Mouse (Mus musculus) midbrain, embryonic 13.5 days (tissue): ENCODE results near the gene Zbtb42. TPM values are rescaled to one million over a fixed set of nuclear protein-coding genes. Genes with fewer than 3 reads are reported as not detected.
A peak's percentile ranks its signal among the peaks of the same experiment; 100 is the strongest.

ENCODE experiments used
- ATAC-seq: fragments of 200-750 bp; cut with Nextera tagmentation; 2 replicates; pipeline ENCODE4 v1.8.0; 2017; ENCODE audit warnings: mild to moderate bottlenecking, moderate TSS enrichment, moderate library complexity
- H3K27ac ChIP-seq: fragments of 300-500 bp; sonication (generic); 2 replicates; pipeline ENCODE4 v1.5.1; 2015; ENCODE audit warnings: inconsistent platforms, mild to moderate bottlenecking, moderate library complexity
- H3K27me3 ChIP-seq: fragments of 300-500 bp; sonication (generic); 2 replicates; pipeline ENCODE4 v1.6.1; 2015; ENCODE audit warnings: mild to moderate bottlenecking, inconsistent platforms
- H3K36me3 ChIP-seq: fragments of 300-500 bp; sonication (generic); 2 replicates; pipeline ENCODE4 v1.6.1; 2015; ENCODE audit warnings: mild to moderate bottlenecking, inconsistent platforms
- H3K4me1 ChIP-seq: fragments of 300-500 bp; sonication (generic); replicated peaks from 2 replicates; pipeline ENCODE4 v1.6.1; 2015; ENCODE audit warnings: inconsistent platforms
- H3K4me2 ChIP-seq: fragments of 300-500 bp; sonication (generic); replicated peaks from 2 replicates; pipeline ENCODE4 v1.6.1; 2015; ENCODE audit warnings: moderate library complexity, mild to moderate bottlenecking, inconsistent platforms
- H3K4me3 ChIP-seq: fragments of 300-500 bp; sonication (generic); replicated peaks from 2 replicates; pipeline ENCODE4 v1.5.1; 2015; ENCODE audit warnings: mild to moderate bottlenecking, inconsistent platforms
- H3K9ac ChIP-seq: fragments of 300-500 bp; sonication (generic); replicated peaks from 2 replicates; pipeline ENCODE4 v1.6.1; 2015; ENCODE audit warnings: mild to moderate bottlenecking, inconsistent platforms
- H3K9me3 ChIP-seq: fragments of 300-500 bp; sonication (generic); 2 replicates; pipeline ENCODE4 v1.6.1; 2016; ENCODE audit warnings: mild to moderate bottlenecking, inconsistent platforms
- WGBS: fragments of 180-500 bp; shearing (Covaris S2); methylation state at CpG from one replicate; pipeline ENCODE4 v1.1.7; 2015; 5-methylcytosine and 5-hydroxymethylcytosine counted together
- polyA plus RNA-seq: library from polyadenylated mRNA; unstranded; fragments of >200 nt; fragmentation: Nextera tagmentation; extraction: Ambion mirVana; gene quantifications from 2 replicates; pipeline ENCODE4 v1.2.1, GENCODE M21; 2015

Zbtb42 gene
- polyA plus RNA-seq, 1 experiment from 2014 or later: 3.3 TPM

- Histone ChIP-seq H3K27ac (peak overlapping the region; percentile 88), H3K4me1 (peaks cover 19% of the 10 kb centered on the region), H3K36me3 (peaks cover 27% of the 10 kb centered on the region), H3K4me2 (peak overlapping the region; percentile 76), H3K27me3 (no peaks in the 10 kb centered on the region), H3K9ac (peak overlapping the region; percentile 73), H3K9me3 (no peaks in the 10 kb centered on the region), H3K4me3 (peak overlapping the region; percentile 58)
- ATAC-seq: no peak
- under 1% methylated on average over 75 of the region's 75 CpGs for whole genome bisulfite sequencing
Observed at GRCm38 (mm10) chr12:112644855-112645506, 33.6 kb upstream of the Zbtb42 start.

DNA sequence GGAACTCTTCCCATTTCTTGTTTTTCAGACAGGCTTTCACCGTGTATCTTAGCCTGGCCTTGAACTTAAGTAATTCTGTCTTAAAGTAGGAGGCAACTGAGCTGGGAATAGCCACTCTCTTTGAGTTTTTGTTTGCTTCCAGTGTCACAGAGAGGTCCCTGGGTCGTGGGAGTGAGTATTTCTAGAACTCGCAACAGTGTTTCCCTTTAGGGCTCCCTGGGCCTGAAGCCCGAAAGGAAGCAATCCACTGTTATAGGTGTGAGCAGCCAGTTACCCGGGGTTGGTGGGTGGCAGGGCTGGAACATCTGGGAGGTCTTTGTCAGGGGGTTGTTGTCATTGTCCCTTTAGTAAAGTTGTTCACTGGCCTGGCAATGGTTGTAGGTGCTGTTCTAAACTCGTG lies 32.5 kb upstream of the Zbtb42 start:
- Histone ChIP-seq H3K9me3 (no peaks in the 10 kb centered on the region), H3K4me1 (peaks cover 19% of the 10 kb centered on the region), H3K36me3 (peaks cover 34% of the 10 kb centered on the region), H3K27me3 (no peaks in the 10 kb centered on the region), H3K27ac (no peak overlapping the region), H3K9ac (peak overlapping the region; percentile 73), H3K4me3 (peak overlapping the region; percentile 58), H3K4me2 (peak overlapping the region; percentile 76)
- WGBS: 55% methylated on average over 6 of the region's 6 CpGs
- ATAC-seq: no peak

GRCm38 (mm10) chr12:112648081-112648480 lies 30.5 kb upstream of the Zbtb42 start:
- no peak overlapping the region for H3K27ac ChIP-seq
- no peaks in the 10 kb centered on the region for H3K9me3 ChIP-seq
- 97% methylated on average over 5 of the region's 5 CpGs for WGBS
- H3K27me3 ChIP-seq: no peaks in the 10 kb centered on the region
- ATAC-seq: no peak
- H3K9ac ChIP-seq: no peak overlapping the region
- H3K4me2 ChIP-seq: no peak overlapping the region
- peaks cover 50% of the 10 kb centered on the region for H3K36me3 ChIP-seq
- peaks cover 21% of the 10 kb centered on the region for H3K4me1 ChIP-seq
- H3K4me3 ChIP-seq: no peak overlapping the region

DNA sequence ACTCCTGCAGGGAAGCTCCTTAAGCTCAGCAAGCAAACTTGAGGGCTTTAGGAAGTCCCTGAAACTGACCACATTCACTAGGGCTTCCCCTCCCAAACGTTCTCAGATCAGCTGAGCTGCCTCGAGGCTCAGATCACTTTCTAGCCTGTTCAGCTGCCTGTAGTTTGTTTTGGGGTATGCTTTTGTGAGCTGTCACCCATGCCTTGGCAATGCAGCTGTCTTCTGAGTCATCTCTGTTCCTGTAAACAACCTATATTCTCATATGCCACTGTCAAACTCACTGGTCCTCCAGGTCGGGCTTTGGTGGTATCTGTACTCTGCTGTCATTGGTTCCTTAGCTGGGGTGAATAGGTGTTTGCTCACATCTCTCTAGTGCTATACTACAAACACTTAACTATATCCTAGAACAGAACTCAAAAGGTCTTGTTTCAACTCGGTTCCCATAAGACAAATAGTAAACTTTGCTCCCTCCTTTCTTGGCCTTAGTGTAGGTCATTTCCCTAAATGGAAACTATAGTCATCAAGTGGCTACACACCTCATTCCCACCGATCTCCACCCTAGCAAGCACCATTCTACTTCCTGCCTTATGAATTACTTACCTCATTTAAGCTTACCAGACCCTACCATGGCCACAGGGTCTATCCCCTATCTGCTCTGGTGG lies 26.7 kb upstream of the Zbtb42 start:
- H3K4me2 ChIP-seq: no peak overlapping the region
- peaks cover 11% of the 10 kb centered on the region for H3K4me1 ChIP-seq
- peaks cover 87% of the 10 kb centered on the region for H3K36me3 ChIP-seq
- H3K9me3 ChIP-seq: no peaks in the 10 kb centered on the region
- 82% methylated on average over 5 of the region's 5 CpGs for WGBS
- no peak overlapping the region for H3K27ac ChIP-seq
- no peak overlapping the region for H3K4me3 ChIP-seq
- H3K9ac ChIP-seq: no peak overlapping the region
- no peaks in the 10 kb centered on the region for H3K27me3 ChIP-seq
- ATAC-seq: no peak

GRCm38 (mm10) chr12:112653157-112653824 lies 25.3 kb upstream of the Zbtb42 start:
- peak; percentile 70 for ATAC-seq
- Histone ChIP-seq H3K4me3 (no peak overlapping the region), H3K9ac (no peak overlapping the region), H3K27me3 (no peaks in the 10 kb centered on the region), H3K36me3 (peaks cover 91% of the 10 kb centered on the region), H3K4me2 (no peak overlapping the region), H3K9me3 (no peaks in the 10 kb centered on the region), H3K27ac (peak overlapping the region; percentile 32; the same call in 1 of the 2 replicates), H3K4me1 (0 out of 2 replicates have a peak, but pooled peaks cover 9% of the 10 kb centered on the region)
- 54% methylated on average over 7 of the region's 7 CpGs for WGBS

GRCm38 (mm10) chr12:112654076-112654475 lies 24.6 kb upstream of the Zbtb42 start:
- Histone ChIP-seq H3K36me3 (peaks cover 91% of the 10 kb centered on the region), H3K4me3 (no peak overlapping the region), H3K27ac (peak overlapping the region; percentile 32; the same call in 1 of the 2 replicates), H3K4me2 (no peak overlapping the region), H3K4me1 (0 out of 2 replicates have a peak, but pooled peaks cover 9% of the 10 kb centered on the region), H3K27me3 (no peaks in the 10 kb centered on the region), H3K9me3 (no peaks in the 10 kb centered on the region), H3K9ac (no peak overlapping the region)
- no peak for ATAC-seq
- WGBS: 93% methylated on average over 5 of the region's 5 CpGs

DNA sequence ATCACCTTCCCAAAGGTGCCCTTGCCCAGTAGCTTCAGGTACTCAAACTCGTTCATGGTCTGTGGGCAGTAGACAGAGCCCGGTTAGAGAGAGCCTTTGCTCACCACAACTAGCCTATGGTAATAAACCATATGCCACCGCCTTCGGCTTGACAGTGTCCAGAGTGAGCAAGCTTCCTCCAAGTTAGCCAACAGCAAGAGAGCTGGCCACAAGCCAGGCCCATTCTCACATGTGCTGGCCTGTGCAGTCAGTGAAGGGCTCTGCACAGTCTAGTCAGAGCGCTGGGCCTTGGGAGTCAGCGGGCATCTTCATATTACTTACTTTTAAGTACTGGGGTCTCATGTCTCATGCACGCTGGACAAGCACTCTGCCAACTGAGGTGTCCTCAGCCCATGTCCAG lies 20.0 kb upstream of the Zbtb42 start:
- H3K9me3 ChIP-seq: no peaks in the 10 kb centered on the region
- 97% methylated on average over 7 of the region's 7 CpGs for WGBS
- H3K4me1 ChIP-seq: peaks cover 45% of the 10 kb centered on the region

DNA sequence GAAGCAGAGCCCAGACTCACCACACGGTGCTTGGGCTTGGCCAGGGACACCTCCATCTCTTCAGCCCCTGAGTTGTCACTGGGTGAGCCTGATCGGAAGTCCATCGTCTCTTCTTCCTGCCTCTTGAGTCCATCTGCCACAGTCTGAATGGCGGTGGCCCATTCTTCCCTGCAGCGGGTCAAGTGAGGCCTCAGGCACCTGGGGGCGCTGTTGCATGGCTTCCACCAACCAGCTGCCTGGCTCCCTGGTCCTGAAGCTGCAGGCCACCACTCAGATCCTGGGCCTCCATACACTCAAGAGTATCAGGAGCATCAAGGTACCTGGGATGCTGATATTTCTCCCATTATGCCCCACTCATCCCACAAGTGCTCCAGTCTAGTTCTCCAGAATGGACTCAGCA lies 19.5 kb upstream of the Zbtb42 start:
- H3K4me3 ChIP-seq: no peak overlapping the region
- H3K36me3 ChIP-seq: peaks cover 82% of the 10 kb centered on the region
- no peak for ATAC-seq
- H3K4me1 ChIP-seq: peaks cover 50% of the 10 kb centered on the region
- H3K9me3 ChIP-seq: no peaks in the 10 kb centered on the region
- no peak overlapping the region for H3K27ac ChIP-seq
- no peak overlapping the region for H3K9ac ChIP-seq
- no peaks in the 10 kb centered on the region for H3K27me3 ChIP-seq
- no peak overlapping the region for H3K4me2 ChIP-seq
- 78% methylated on average over 6 of the region's 6 CpGs for WGBS

More for the DNA sequence above, 20.0 kb upstream of the Zbtb42 start:
- Histone ChIP-seq H3K4me3 (no peak overlapping the region), H3K36me3 (peaks cover 87% of the 10 kb centered on the region), H3K27ac (no peak overlapping the region), H3K27me3 (no peaks in the 10 kb centered on the region), H3K4me2 (no peak overlapping the region), H3K9ac (no peak overlapping the region)
- ATAC-seq: no peak

DNA sequence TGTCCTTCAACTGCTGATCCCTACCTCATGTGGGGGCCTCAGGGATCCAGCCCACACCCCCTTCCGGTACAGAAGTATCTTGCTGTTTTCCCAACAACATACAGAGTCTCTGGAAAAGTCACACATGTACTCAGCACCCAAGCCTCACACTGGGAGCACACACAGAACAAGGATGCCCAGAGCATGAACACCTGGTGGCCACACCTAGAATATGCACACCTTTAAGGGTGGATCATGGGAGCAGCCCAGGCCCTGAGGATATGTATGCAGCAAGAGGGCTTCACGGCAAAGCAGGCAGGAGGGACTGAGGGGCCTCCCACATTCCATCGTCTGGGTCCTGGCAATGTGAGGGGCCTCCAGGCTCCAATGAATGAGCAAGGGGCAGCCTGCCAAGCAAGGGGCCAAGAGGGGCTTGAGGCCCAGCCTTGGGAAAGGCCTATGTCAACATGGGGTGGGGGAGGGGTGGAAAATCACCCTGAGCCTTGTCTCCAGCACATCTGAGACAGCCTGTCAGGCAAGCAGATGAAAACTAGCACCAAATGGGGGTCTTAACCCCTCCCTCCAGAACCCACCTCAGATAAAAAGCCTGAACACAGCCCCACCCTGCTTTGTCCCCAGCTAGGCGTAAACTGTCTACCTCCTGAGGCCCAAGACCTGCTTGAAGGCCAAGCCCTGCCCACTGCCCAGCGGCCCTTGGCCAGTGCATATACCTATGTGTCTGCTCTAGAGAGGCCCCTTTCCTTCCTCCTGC lies 17.9 kb upstream of the Zbtb42 start:
- peak overlapping the region; percentile 94 for H3K27ac ChIP-seq
- peak overlapping the region; percentile 48 for H3K9ac ChIP-seq
- no peaks in the 10 kb centered on the region for H3K9me3 ChIP-seq
- H3K4me3 ChIP-seq: no peak overlapping the region
- WGBS: 25% methylated on average over 5 of the region's 5 CpGs
- no peaks in the 10 kb centered on the region for H3K27me3 ChIP-seq
- peak overlapping the region; percentile 33; the same call in 1 of the 2 replicates for H3K4me2 ChIP-seq
- peaks cover 63% of the 10 kb centered on the region for H3K4me1 ChIP-seq
- peak; percentile 57 for ATAC-seq
- H3K36me3 ChIP-seq: peaks cover 76% of the 10 kb centered on the region

- H3K9ac ChIP-seq: peak overlapping the region; percentile 48; the same call in 1 of the 2 replicates
- peak overlapping the region; percentile 33; the same call in 1 of the 2 replicates for H3K4me2 ChIP-seq
- H3K36me3 ChIP-seq: peaks cover 76% of the 10 kb centered on the region
- no peak for ATAC-seq
- H3K4me1 ChIP-seq: peaks cover 68% of the 10 kb centered on the region
- H3K4me3 ChIP-seq: no peak overlapping the region
- H3K27me3 ChIP-seq: no peaks in the 10 kb centered on the region
- WGBS: 68% methylated on average over 3 of the region's 3 CpGs
- H3K9me3 ChIP-seq: no peaks in the 10 kb centered on the region
- H3K27ac ChIP-seq: peak overlapping the region; percentile 94
Observed at GRCm38 (mm10) chr12:112661327-112661605, 17.4 kb upstream of the Zbtb42 start.

- Histone ChIP-seq H3K9ac (peak overlapping the region; percentile 48; the same call in 1 of the 2 replicates), H3K27me3 (no peaks in the 10 kb centered on the region), H3K36me3 (peaks cover 76% of the 10 kb centered on the region), H3K4me3 (no peak overlapping the region), H3K4me2 (no peak overlapping the region), H3K9me3 (no peaks in the 10 kb centered on the region), H3K27ac (peak overlapping the region; percentile 94), H3K4me1 (peaks cover 74% of the 10 kb centered on the region)
- WGBS: 82% methylated on average over 9 of the region's 9 CpGs
- ATAC-seq: no peak
Observed at GRCm38 (mm10) chr12:112661851-112662250, 16.8 kb upstream of the Zbtb42 start.
